In the genomic region with DNA sequence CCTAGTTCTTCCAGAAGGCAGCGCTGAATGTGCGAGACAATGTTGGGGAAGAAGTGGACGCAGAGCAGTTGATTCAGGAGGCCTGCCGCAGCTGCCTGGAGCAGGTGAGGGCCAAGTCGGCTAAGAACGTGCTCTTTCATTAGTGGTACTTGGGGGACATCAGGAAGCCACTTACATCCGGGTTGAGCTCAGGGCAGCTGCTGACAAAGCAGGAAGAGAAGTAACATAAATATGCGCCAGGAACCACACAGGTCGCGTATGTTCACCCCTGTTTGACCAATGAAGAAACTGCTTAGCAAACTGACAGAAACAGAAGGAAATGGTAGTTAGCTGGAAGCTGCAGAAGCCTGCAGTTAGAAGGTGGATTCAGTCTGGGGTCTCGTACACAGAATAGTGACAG, we compare ENCODE assay signal across 27 mouse cellular contexts. TPM values are rescaled to one million over a fixed set of nuclear protein-coding genes. Genes with fewer than 3 reads are reported as not detected.
A peak's percentile ranks its signal among the peaks of the same experiment; 100 is the strongest.
DNase-seq lines count a peak whose midpoint lies in the region; ATAC-seq and TF ChIP-seq lines count a peak whose summit lies in the region.
"Had no signal": no experiment of that assay in that cellular context is flagged by ENCODE, and none has a peak within 500 bp of the region (broad histone marks: within the 10 kb centered on the region; RNA-seq: fewer than 3 reads in every experiment).

No protein-coding gene starts in this region.

- intact Hi-C loops in left cerebral cortex, postnatal 36 days (cut with DNase I), result no loop called here

- H3K27ac ChIP-seq in heart, embryonic 14.5 days (replicated peaks in 1 of 2; ENCODE audit: control insufficient read depth in 1 of 2, insufficient read depth in 1 of 2, low read depth in 2 of 2, low read length in 2 of 2), result peak overlapping the region; percentile 87 to 95
- no peak overlapping the region for H3K27ac ChIP-seq in lung, embryonic 14.5 days (ENCODE audit: low read depth)
- H3K27ac ChIP-seq in small intestine, adult 2 months (ENCODE audit: insufficient read depth, low read depth, low read length), result 0 out of 2 replicates have a peak overlapping the region, but pooled peaks have one; percentile 9
- H3K27ac ChIP-seq: embryonic facial prominence, embryonic 15.5 days; hindbrain, embryonic 10.5 days; hindbrain, postnatal 0 days; limb, embryonic 15.5 days had no signal

- peak; percentile 0 for DNase-seq in cerebellum, adult 9-10 months
- no peak for DNase-seq in cerebellum, postnatal 4 days (ENCODE audit: low spot score in 2 of 2)
- DNase-seq in heart, adult 9 months (ENCODE audit: low spot score in 2 of 2), result no peak
- peak; percentile 11 for DNase-seq in lung, embryonic 14.5 days
- no peak for DNase-seq in lung, postnatal 14 days
- DNase-seq in left cerebral cortex, postnatal 36 days (ENCODE audit: low spot score in 2 of 2), result no peak
- DNase-seq: adrenal gland, adult 8-10 months; cerebellum, postnatal 14 days; forebrain, postnatal 0 days; layer of hippocampus, postnatal 36 days; midbrain, embryonic 14.5 days; thymus, adult 18-20 months; thymus, postnatal 4 days had no signal

- no peak for TF ChIP-seq POLR2A in small intestine, adult 2 months (IDR thresholded peaks at IDR 0.05; ENCODE audit: low read depth, low read length)

- H3K9ac ChIP-seq in heart, embryonic 14.5 days (ENCODE audit: low read length), result peak overlapping the region; percentile 2; the same call in 1 of the 2 replicates
- no peak overlapping the region for H3K9ac ChIP-seq in lung, embryonic 14.5 days
- H3K9ac ChIP-seq: embryonic facial prominence, embryonic 15.5 days; forebrain, postnatal 0 days; limb, embryonic 15.5 days had no signal

- no peaks in the 10 kb centered on the region for H3K27me3 ChIP-seq in heart, embryonic 14.5 days (ENCODE audit: control insufficient read depth, insufficient read depth, low read length)
- H3K27me3 ChIP-seq in lung, embryonic 14.5 days (ENCODE audit: insufficient read depth, low read length), result no peaks in the 10 kb centered on the region
- no peaks in the 10 kb centered on the region for H3K27me3 ChIP-seq in small intestine, adult 2 months (ENCODE audit: control insufficient read depth, insufficient read depth, low read length)
- H3K27me3 ChIP-seq: embryonic facial prominence, embryonic 15.5 days; limb, embryonic 15.5 days; megakaryocyte, embryonic 14.5 days; Patski had no signal

- peaks cover 9 to 23% of the 10 kb centered on the region in 2 experiments for H3K4me1 ChIP-seq in heart, embryonic 14.5 days (ENCODE audit: control insufficient read depth in 2 of 2, insufficient read depth in 2 of 2, low read length in 2 of 2)
- no peaks in the 10 kb centered on the region for H3K4me1 ChIP-seq in lung, embryonic 14.5 days (ENCODE audit: insufficient read depth)
- no peaks in the 10 kb centered on the region for H3K4me1 ChIP-seq in small intestine, adult 2 months (ENCODE audit: control insufficient read depth, insufficient read depth, insufficient read length, low read length)
- H3K4me1 ChIP-seq: embryonic facial prominence, embryonic 15.5 days; hindbrain, embryonic 10.5 days; limb, embryonic 15.5 days had no signal

- TF ChIP-seq CTCF in lung, embryonic 14.5 days (IDR thresholded peaks at IDR 0.05; ENCODE audit: low read depth), result no peak
- no peak for TF ChIP-seq CTCF in small intestine, adult 2 months (IDR thresholded peaks at IDR 0.05; ENCODE audit: extremely low read depth, insufficient read length, insufficient replicate concordance, low read depth, low read length)

- no peak overlapping the region for H3K4me2 ChIP-seq in heart, embryonic 14.5 days (ENCODE audit: low read length)
- no peak overlapping the region for H3K4me2 ChIP-seq in lung, embryonic 14.5 days
- H3K4me2 ChIP-seq: embryonic facial prominence, embryonic 15.5 days; limb, embryonic 15.5 days had no signal

- no peak for ATAC-seq in heart, embryonic 14.5 days (ENCODE audit: insufficient number of reproducible peaks, insufficient read depth, low FRiP score, low read depth)
- no peak for ATAC-seq in lung, embryonic 14.5 days (ENCODE audit: insufficient read depth)
- ATAC-seq: CD4-positive, CD25-positive, alpha-beta regulatory T cell, adult 4 months; forebrain, postnatal 0 days; hindbrain, postnatal 0 days; intestine, postnatal 0 days; lung, postnatal 0 days; Patski had no signal

- H3K36me3 ChIP-seq in heart, embryonic 14.5 days (ENCODE audit: control insufficient read depth, insufficient read depth, low read length), result peaks cover 97% of the 10 kb centered on the region
- H3K36me3 ChIP-seq in lung, embryonic 14.5 days (ENCODE audit: insufficient read depth), result peaks cover 95% of the 10 kb centered on the region
- peaks cover 67% of the 10 kb centered on the region for H3K36me3 ChIP-seq in small intestine, adult 2 months (ENCODE audit: control insufficient read depth, insufficient read depth, low read length)

- H3K9me3 ChIP-seq in heart, embryonic 14.5 days (ENCODE audit: control insufficient read depth, low read length), result no peaks in the 10 kb centered on the region
- no peaks in the 10 kb centered on the region for H3K9me3 ChIP-seq in lung, embryonic 14.5 days (ENCODE audit: low read depth, low read length)
- H3K9me3 ChIP-seq: embryonic facial prominence, embryonic 15.5 days; hindbrain, embryonic 10.5 days; limb, embryonic 15.5 days; megakaryocyte, embryonic 14.5 days had no signal

- 71% methylated on average over 11 of the region's 11 CpGs for WGBS in heart, embryonic 14.5 days
- WGBS in lung, embryonic 14.5 days, result 77% methylated on average over 11 of the region's 11 CpGs
- 60% methylated on average over 11 of the region's 11 CpGs for WGBS in small intestine, adult 2 months

- no peak overlapping the region for H3K4me3 ChIP-seq in heart, embryonic 14.5 days (ENCODE audit: control insufficient read depth in 1 of 2, insufficient read depth in 1 of 2, low read depth in 1 of 2, low read length in 2 of 2)
- H3K4me3 ChIP-seq in lung, embryonic 14.5 days (ENCODE audit: low read depth, low read length), result no peak overlapping the region
- H3K4me3 ChIP-seq in small intestine, adult 2 months (ENCODE audit: low read depth, low read length), result no peak overlapping the region
- H3K4me3 ChIP-seq: embryonic facial prominence, embryonic 15.5 days; hindbrain, embryonic 10.5 days; limb, embryonic 15.5 days; megakaryocyte, embryonic 14.5 days; myocyte had no signal

RNA-seq across cellular contexts. Expression of a gene that starts 8.3 kb away (rescaled TPM):
- 51.1 and 53.8 TPM in 2 replicates for polyA plus RNA-seq in heart, embryonic 14.5 days (2014; fragmentation: Nextera tagmentation; extraction: Ambion mirVana)
- polyA plus RNA-seq in lung, embryonic 14.5 days (2014; fragmentation: Nextera tagmentation; extraction: Ambion mirVana), result 74.7 and 77.6 TPM in 2 replicates
- 20.9 and 37.8 TPM in 2 replicates for polyA plus RNA-seq in small intestine, adult 2 months (2012; rRNA removed)
- 10 to 100 TPM; 33.5 to 37.8 TPM for total RNA-seq in left cerebral cortex, postnatal 36 days (2021)

RNA-seq across cellular contexts. Expression of a gene that starts 8.4 kb away (rescaled TPM):
- 0.51 and 0.65 TPM in 2 replicates for polyA plus RNA-seq in heart, embryonic 14.5 days (2014; fragmentation: Nextera tagmentation; extraction: Ambion mirVana)
- 1.3 and 1.4 TPM in 2 replicates for polyA plus RNA-seq in lung, embryonic 14.5 days (2014; fragmentation: Nextera tagmentation; extraction: Ambion mirVana)
- polyA plus RNA-seq in small intestine, adult 2 months (2012; rRNA removed), result 0.06 and 0.75 TPM in 2 replicates
- total RNA-seq in left cerebral cortex, postnatal 36 days (2021), result 1 to 10 TPM; 1.2 to 2.4 TPM
- total RNA-seq: gastrocnemius, adult 18-20 months had no signal
- polyA plus RNA-seq: CD4-positive, CD25-positive, alpha-beta regulatory T cell, adult 4 months had no signal

RNA-seq across cellular contexts. Expression of a gene that starts 15.6 kb away (rescaled TPM):
- 349 and 388 TPM in 2 replicates for polyA plus RNA-seq in heart, embryonic 14.5 days (2014; fragmentation: Nextera tagmentation; extraction: Ambion mirVana)
- polyA plus RNA-seq in lung, embryonic 14.5 days (2014; fragmentation: Nextera tagmentation; extraction: Ambion mirVana), result 586 and 619 TPM in 2 replicates
- 39.1 and 91.2 TPM in 2 replicates for polyA plus RNA-seq in small intestine, adult 2 months (2012; rRNA removed)
- 1 to 10 TPM in 1 of 2 experiments, under 1 TPM in 1; 0.57 to 1.3 TPM for total RNA-seq in left cerebral cortex, postnatal 36 days (2021)

RNA-seq across cellular contexts. Expression of a gene that starts 25.7 kb away (rescaled TPM):
- polyA plus RNA-seq in heart, embryonic 14.5 days (2014; fragmentation: Nextera tagmentation; extraction: Ambion mirVana), result 0.59 and 1.7 TPM in 2 replicates
- polyA plus RNA-seq in lung, embryonic 14.5 days (2014; fragmentation: Nextera tagmentation; extraction: Ambion mirVana), result not detected in 2 replicates
- not detected in 2 replicates for polyA plus RNA-seq in small intestine, adult 2 months (2012; rRNA removed)
- under 1 TPM in 1 of 2 experiments, not detected in 1; 0.96 TPM for total RNA-seq in left cerebral cortex, postnatal 36 days (2021)
- total RNA-seq: adrenal gland, adult 8-10 months; hindbrain, postnatal 0 days; layer of hippocampus, postnatal 36 days; left cerebral cortex, postnatal 25 days had no signal
- polyA plus RNA-seq: CD4-positive, CD25-positive, alpha-beta regulatory T cell, adult 4 months; hindbrain, embryonic 10.5 days; midbrain, embryonic 14.5 days had no signal

RNA-seq across cellular contexts. Expression of a gene that starts 31.5 kb away (rescaled TPM):
- 37.2 and 38.0 TPM in 2 replicates for polyA plus RNA-seq in heart, embryonic 14.5 days (2014; fragmentation: Nextera tagmentation; extraction: Ambion mirVana)
- polyA plus RNA-seq in lung, embryonic 14.5 days (2014; fragmentation: Nextera tagmentation; extraction: Ambion mirVana), result 19.1 and 21.3 TPM in 2 replicates
- polyA plus RNA-seq in small intestine, adult 2 months (2012; rRNA removed), result 9.7 and 19.2 TPM in 2 replicates
- total RNA-seq in left cerebral cortex, postnatal 36 days (2021), result 10 to 100 TPM; 54.9 to 59.5 TPM

Comparison
In these comparisons a context has a peak if more than half of its experiments do, and no peak if none do; other contexts are left out.
1. DNase-seq: peak in cerebellum, adult 9-10 months (single experiment) and lung, embryonic 14.5 days (single experiment); none in cerebellum, postnatal 4 days (0 of 2), heart, adult 9 months (0 of 2), lung, postnatal 14 days (single experiment) and left cerebral cortex, postnatal 36 days (0 of 2).